Mouse (Mus musculus) right cerebral cortex, adult 18-20 months (tissue): ENCODE measurements around the gene Smg9.

Experiments used
- DNase-seq: peaks from one replicate; pipeline ENCODE4 v3.0.0; 2022; ENCODE audit warnings: mixed read lengths

The Smg9 gene

DNA sequence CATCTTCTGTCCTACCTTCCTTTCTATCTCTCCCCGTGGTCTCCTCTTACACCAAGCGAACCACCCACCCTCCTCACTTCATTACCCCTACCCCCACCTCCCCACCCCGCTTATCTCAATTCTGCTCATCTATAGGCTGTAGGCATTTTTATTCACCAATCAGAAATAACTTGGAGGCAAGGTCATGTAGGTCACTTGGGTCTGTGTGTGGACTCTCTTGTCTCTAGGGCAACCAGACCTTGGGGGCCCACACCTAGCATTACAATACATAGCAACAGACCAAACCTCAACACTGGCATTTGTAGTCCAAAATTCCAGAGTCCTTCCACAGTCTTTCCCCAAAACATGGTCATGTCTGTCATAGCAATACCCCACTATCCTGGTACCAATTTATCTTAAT is 11.4 kb downstream of the Smg9 start:
- DNase-seq, result no peak

DNA sequence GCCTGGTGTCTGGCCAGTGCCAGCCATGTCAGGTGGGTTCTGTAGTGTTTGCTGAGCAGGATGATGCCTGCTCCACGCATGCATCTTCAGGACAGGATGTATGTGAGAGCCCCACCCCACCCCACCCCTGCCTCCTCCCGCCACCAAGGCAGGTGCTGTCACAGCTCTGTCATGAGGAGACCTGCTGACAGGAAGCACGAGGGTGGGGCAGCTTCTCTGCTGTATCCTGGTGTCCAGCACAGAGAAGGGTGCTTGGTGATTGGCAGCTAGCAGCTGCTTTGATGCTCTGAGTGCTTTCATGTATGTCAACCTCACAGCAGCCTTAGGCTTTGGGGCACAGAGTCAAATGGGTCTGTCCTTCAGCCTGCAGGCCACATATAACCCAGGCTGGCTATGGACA is 14.2 kb downstream of the Smg9 start:
- DNase-seq, result no peak

DNA sequence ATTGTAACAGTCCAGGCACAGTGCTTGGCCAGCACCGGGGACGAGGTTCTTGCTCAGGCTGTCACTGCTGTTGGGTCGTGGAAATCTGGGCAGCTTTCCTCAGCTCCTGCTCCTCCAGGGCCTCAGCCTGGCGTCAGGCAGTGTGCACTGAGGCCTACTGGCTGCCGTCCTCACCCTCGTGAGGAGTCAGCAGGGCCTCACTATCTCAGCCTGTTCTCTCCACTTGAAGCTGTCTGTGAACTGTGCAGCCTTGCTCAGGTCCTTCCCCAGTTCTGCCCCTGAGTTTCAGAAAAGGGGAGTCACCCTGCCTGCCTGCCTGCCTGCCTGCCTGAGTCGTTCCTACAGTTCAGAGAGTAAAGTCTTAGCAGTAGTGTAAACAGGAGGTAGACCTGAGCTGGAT is 15.8 kb downstream of the Smg9 start:
- DNase-seq, result no peak

DNA sequence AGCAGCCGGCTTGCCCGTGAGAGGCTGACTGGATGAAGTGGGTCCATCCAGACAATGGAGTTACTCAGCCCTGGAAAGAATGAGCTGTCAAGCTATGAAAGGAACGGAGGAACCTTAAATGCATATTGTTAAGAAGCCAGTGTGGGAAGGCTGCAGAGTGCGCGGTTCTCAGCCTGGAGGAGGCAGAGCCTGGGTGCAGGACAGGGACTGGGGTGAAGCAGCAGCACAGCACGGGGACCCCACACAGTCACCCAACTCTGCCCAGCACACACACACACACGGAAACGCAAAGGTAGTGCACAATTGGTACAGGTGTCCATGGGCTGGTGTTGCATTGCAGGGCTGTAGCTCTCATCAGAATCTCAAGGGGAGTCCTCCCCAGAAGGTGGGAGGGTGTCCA is 20.2 kb downstream of the Smg9 start:
- no peak for DNase-seq

DNA sequence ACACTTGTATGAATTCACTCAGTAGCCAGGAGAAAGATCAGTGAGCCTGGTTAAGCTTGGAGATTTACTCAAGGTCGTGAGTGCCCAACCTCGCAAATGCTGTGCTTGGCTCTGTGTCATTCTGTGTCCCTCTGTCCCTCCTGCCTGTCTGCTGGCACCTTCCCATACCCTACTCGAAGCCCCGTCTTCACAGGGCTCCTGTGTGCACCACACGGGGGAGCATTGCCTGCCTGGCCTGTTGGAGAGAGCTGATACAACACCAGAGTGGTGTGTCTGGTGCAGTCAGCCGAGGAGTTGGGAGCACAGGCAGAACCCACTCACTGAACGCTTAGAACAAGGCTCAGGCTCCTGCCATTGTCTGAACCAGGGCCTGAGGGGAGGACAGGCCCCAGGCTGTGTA is 22.2 kb downstream of the Smg9 start:
- no peak for DNase-seq

DNA sequence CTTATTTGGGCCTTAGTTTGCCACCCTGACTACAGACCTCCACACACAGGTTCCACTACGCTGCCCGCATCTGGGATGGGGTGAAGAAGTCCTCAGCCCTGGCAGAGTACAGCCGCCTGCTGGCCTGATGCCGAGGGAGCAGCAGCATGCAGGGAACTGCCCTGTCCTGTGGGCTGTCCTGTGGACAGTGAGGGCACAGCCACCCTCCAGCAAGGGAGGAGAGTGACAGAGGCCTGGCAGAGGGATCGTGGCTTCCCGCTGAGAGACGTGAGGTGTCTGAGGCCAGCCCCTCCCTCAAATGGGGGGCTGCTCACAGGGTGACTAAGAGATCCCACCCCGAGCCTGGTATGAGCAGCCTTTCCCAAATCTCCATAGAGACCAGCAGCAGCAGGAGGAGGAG is 22.8 kb downstream of the Smg9 start:
- no peak for DNase-seq

DNA sequence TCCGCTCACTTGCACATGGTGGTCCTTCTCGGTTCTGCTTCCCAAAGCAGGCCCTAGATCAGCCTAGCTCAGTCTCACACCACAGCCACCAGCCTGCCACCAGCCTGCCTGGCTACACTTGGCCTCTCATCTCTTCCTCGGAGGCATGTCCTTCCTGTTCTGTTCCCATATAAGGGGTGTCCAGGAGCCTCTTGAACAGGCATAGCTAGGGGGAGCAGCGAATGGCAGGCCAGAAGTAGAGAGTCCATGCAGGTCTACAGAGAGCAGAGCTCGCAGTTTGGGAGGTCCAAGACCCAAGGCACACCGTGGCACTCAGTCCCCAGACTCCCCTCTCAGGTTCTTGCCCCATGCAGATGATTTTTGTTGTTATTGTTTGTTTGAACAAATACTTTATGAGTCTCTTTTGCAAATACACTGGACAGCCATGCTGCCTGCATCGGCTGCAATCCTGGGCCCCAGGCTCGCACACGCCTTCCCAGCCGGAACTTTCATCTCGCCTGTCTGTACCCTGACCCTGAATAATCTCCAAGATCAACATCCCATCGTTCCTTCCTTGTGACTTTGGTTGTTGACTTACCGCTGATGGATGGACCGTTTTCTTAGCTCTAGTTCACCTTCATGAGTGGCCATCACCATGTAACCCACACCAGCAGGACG is 23.8 kb downstream of the Smg9 start:
- no peak for DNase-seq

DNA sequence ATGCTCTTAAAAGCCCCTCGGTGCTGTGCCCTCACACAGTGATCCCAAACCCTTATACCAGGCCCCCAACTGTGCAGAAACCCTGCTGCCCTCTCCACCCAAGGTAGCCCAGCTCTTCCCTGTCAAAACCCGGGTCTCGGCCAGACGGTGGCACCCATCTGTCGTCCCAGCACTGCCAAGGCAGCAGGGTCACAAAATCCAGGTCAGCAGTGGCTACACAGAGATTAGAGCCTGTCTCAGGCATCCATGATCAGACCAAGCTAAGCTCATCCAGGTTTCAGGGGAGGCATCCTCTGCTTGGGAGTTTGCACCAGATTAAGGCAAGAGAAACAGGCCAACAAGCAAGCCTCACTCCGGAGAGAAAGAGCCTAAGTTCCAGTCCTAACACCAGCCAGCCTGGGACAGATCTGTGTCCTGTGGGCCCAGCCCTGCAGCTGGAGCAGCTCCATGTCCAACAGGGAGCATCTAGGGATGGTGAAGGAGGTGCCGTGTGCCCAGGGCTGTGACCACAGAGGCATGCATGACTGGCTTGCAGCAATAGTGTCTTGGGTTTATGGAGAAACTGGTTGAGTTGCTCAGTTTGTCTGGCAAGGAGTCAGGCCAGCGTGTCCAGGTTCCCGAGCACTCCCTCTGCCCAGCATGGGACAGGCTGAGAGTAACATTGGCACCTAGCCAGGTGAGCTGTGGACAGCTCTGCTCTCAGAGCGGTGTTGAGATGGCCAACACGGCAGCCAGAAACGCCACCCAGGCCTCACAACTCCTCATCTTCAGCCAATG is 24.7 kb downstream of the Smg9 start:
- DNase-seq, result no peak

DNA sequence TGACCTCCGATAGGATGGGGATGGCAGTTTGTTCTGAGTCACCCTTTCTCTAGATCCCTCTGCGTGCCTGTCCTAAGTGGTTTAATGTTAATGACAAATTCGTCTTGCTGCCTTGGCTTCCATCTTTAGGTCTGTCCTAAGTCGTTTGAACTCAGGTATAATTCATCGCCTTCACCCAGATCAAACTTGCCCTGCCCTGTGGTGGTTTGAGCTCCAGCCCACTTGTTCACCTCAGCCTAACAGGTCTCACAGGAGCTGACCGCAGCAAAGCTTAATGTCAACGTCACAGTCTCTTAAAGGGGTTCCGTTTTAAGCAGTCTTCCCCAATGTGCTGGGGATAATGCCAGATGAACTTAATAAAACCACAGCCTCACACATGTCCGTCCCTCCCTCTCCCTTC is 26.5 kb downstream of the Smg9 start:
- no peak for DNase-seq

DNA sequence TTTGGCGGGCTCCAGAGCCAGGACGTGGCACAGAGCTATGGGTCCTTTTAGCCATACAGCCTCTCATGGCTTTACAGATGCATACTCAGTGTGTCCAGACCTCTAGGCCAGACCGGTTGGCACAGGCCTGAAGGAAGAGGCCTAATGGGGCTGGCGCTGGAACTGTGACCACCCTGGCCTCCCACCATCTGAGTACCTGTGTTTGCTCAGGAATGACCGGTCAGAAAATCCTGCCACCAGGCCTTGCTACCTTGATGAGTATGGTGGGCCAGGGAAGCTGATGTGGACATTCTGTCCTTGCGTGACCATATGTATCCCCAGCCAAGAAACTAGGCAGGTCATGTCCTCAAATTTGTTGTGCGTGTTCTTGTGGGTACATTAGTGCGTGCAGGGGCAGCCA is 27.7 kb downstream of the Smg9 start:
- no peak for DNase-seq

DNA sequence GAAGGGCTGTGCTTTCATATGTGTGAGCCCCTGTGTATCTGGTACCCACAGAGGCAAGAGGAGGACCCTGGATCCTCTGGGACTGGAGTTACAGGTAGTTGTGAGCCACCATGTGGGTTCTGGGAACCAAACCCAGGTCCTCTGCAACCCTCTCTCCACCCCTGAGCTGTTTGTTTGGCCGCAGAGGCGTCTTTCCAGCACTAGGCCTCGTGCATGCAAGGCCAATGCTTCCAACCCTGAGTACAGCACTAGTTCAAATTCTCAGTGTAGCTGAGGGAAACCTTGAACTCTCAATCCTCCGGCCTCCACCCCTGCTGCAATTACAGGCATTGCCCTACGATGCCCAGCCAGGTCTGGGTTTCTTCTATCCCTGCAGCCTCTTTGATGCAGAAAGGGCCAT is 29.3 kb downstream of the Smg9 start:
- no peak for DNase-seq

DNA sequence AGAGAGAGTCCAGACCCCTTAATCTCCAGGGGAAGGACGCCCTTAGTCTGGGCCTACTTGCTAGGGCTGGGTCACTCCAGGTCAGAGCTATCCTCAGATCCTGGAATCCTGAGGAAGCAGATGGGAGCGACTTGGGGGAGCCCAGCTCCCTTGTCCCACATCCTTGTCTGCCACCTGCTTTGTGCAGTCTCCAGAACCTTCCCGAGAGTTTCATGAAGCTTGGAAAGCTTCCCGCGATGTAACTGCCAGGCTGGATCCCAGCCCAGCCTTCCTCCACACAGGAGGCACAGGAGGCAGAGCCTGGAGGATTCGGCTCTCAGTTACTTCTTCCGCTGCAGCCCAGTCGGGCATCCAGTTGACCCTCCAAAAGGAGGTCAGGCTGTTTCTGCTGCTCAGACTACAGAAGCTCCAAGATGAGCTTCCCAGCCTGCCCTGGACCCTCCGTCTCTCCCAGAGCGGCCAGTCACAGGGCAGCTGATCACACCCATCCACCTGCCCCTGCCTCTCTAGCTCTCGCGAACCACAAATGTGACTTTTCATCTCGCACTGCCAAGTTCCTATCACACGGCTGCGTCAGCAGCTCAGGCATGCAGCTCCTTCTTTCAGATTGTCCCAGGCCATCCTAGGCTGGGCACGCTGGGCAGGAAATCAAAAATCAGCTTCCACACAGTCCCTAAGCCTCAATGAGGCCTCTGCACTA is 30.1 kb downstream of the Smg9 start:
- peak; percentile 90 for DNase-seq

DNA sequence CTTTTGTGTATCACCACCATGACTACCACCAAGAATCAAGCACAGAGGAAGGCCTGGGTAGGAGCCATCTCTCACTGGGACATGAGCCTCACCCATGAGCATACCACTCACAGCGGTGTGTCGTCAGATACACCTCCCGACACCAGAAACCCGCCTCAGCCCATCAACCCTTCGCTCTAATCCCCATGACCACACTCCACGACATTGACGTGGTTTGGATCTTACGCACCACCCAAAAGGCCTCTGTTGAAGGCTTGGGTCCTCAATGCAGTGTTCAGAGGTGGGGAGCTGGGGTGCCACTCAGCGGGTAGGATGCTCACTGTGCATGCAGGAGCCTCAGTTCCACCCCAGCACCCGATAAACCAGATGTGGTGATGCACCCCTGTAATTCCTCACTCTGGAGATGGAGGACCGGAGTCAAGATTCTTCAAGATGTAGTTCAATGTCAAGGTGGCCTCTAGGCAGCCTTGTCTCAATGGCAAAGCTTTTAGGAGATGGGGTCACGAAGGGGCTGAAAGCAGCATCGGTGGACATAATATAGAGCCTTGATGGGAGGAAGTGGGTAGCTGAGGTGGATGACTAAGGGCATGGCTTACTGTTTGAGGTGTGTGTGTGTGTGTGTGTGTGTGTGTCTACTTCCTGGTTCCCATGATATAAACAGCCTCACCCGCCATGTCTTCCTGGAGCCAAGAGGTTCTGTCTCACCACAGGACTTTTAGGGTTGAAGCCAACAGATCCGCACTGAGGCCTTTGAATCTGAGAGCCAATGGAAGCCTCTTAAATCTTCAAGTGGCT is 31.3 kb downstream of the Smg9 start:
- no peak for DNase-seq

DNA sequence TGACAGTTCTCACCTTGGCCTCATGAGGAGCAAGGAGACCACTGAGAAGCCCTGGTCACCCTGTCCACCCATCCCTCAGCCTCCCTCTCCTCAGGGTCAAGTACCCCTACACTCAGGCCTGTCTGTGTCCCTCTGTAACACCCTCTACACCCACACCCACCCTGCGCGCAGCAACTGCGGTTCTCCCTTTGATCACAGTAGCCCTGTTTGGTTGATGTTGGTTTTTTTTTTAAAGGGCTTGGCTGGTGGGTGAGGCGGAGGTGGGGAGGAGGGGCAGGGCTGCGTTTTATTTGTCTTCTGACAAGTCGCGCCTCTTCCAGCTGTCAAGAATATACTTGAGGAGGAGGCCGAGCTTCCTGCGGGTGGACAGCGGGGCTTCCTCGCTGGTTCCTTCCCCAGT is 32.3 kb downstream of the Smg9 start:
- DNase-seq, result peak; percentile 44

DNA sequence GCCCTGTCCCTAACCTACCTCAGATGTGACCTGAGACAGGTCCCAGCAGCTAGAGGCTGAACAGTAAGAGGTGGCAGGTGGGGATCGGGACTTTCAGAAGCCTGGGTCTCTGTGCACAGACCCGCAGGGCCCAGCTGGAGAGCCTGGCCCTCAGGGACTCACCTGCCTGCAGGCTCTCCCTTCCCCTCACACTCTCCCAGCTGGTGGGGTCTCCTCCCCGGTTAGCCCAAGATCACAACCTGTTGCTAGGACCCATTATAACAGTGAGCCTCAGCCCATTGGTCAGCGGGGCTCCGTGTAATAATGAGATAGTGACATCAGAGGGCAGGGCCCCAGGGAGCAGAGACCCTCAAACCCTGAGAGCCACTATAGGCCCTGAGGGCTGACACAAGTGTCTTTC is 35.9 kb downstream of the Smg9 start:
- no peak for DNase-seq

DNA sequence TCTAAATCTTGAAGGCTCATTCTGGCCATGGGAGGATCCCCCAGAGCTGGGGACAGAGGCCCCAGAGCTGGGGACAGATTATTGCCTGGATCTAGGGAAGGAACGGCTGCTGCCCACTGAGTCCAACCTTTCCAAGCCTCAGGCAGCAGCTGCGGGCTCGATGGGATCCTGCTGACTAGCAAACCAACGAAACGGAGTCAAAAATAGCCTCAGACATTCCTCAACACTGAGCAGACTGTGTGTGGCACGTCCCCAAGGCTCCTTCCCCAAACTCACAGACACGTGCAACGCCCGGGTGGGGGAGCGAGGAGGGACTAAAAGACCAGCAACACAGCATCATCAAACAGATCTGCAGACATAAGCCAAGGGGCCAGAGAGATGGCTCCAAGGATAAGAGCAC is 38.6 kb downstream of the Smg9 start:
- peak; percentile 71 for DNase-seq

DNA sequence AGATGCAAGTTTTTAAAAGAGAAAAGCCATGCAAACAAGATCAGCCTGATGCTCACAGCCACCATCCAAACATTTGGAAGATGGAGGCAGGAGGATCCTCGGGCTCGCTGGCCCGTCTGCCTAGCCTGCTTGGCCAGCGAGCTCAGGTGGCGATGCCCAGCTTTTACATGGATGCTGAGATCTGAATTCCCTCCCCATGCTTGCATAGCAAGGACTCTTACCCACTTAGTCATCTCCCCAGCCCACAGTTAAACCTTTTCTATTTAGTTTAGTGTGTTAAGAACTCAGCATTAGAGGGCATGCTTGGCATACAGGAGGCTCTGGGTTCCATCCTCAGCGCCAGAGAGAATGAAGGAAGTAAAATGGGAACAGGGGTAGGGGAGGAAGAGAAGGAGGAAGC is 39.8 kb downstream of the Smg9 start:
- DNase-seq, result no peak

DNA sequence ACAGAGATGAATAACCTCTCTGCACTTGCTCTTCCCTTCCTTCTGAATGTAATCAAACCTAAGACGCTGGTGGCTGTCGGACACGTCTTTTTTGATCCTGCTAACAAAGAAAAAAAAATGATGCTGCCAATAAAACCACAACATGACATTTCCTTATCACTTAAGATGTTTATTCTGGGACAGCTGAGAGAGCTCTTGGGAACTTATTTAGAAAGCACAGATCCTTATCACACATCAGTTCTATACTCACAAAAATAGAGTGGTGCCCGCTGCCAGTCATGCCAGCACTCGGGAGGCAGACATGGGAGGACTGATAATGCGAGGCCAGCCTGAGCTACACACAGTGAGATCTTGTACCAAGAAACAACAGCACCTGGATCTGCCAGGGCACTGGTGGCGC is 40.5 kb downstream of the Smg9 start:
- DNase-seq, result no peak

DNA sequence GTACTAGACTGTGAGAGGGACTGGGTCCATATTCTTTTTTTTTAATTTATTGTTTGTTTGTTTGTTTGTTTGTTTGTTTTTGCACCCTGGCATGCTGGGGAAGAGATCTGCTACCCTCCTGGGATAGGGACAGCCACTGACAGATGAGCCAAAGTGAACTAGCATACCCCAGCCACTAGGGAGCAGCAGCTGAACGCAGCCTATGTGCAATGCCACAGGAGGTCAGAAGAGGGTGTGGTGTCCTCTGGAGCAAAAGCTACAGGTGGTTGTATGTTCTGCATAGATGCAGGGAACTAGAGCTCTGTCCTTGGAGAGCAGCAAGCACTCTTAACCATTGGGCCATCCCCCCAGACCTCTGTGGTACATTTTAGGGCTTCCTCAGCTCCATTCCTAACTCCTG is 42.4 kb downstream of the Smg9 start:
- peak; percentile 53 for DNase-seq

DNA sequence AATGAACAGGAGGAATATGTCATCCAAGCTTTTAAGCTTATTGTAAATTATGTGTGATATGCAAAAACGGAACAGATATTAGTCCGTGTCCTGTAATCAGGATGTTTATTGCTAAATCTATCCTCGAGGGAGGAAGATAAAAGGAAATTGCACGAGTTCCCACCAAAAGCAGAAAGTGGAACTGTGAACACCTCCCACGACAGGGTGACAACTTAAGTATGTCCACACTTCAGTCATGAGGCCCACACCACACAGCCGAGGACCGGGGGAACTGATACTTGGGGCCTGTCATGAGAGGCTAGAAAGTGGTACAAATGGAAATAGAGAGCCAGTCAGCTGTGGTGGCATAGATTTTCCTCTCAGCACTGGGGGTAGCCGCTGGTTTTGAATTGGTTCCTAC is 42.9 kb downstream of the Smg9 start:
- DNase-seq, result no peak

DNA sequence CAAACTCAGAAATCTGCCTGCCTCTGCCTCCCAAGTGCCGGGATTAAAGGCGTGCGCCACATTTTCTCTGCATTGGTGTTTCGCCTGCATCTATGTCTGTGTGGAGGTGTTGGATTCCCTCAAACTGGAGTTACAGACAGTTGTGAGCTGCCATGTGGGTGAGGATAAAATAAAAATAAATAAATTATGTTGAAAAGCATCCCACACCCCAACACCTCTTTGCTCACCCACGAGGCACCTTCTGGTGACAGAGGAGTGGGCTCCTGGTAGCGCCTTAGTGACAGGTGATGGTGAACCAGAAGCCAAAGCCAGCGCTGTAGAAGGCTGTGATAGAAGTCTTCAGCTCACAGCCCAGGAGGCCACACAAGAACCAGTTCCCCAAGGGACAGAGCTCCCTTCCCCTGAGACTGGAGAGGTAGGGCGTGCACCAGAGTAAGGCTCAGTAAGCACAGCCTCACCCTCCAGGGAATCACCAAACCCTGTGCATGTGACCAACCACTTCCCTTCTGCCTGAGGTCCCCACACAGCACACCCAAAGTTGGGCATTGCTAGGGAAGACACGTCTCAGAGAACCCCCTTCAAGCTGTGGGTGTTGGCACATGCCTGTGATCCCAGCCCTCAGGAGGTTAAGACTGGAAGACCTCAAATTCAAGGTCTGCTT is 46.0 kb downstream of the Smg9 start:
- no peak for DNase-seq

DNA sequence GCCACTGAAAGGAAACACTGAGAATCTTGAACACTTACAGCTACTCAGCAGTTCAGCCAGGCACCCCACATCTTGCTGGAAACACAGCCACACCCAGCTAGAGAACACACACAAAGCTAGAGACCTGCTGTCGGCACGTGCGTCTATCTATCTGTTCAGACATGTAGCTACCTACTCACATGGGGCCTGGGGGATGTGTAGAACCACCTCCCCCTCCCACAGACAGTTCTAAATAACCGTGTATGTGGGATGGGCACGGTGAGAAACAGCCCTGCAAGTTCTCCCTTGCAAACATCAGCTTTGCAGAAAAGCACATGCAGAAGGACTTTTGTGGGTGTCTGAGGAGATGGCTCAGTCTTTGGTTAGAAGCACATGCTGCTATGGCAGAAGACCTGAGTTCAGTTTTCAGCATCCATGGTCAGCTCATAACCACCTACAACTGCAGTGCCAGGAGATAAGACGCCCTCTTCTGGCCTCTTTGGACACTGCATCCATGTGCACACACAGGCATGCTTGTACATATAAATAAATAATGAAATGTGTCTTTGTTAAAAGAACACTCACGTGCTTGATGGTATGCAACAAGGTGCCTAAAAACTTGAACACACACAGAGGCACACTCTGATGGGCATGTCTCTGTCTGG is 47.4 kb downstream of the Smg9 start:
- peak; percentile 76 for DNase-seq
